Mouse (Mus musculus) hindbrain, embryonic 10.5 days (tissue): ENCODE results near the gene Tbc1d16. TPM values are rescaled to one million over a fixed set of nuclear protein-coding genes. Genes with fewer than 3 reads are reported as not detected.

Experiments
- DNase-seq: peaks from one replicate; pipeline ENCODE4 v3.0.0-alpha.2; 2017; ENCODE audit warnings: low spot score
- H3K27ac ChIP-seq: fragments of 300-500 bp; sonication (generic); 2 replicates; pipeline ENCODE4 v1.5.1; 2016; ENCODE audit warnings: mild to moderate bottlenecking, moderate library complexity
- H3K27me3 ChIP-seq: fragments of 300-500 bp; sonication (generic); 2 replicates; pipeline ENCODE4 v1.6.1; 2016; ENCODE audit warnings: mild to moderate bottlenecking; ENCODE audit not compliant: poor library complexity, insufficient read depth, severe bottlenecking
- H3K36me3 ChIP-seq: fragments of 300-500 bp; sonication (generic); 2 replicates; pipeline ENCODE4 v1.6.1; 2016; ENCODE audit warnings: mild to moderate bottlenecking, moderate library complexity
- H3K4me1 ChIP-seq: fragments of 300-500 bp; sonication (generic); replicated peaks from 2 replicates; pipeline ENCODE4 v1.6.1; 2016; ENCODE audit warnings: mild to moderate bottlenecking
- H3K4me3 ChIP-seq: fragments of 300-500 bp; sonication (generic); 2 replicates; pipeline ENCODE4 v1.5.1; 2016; ENCODE audit warnings: mild to moderate bottlenecking, moderate library complexity
- H3K9me3 ChIP-seq: fragments of 300-500 bp; sonication (generic); 2 replicates; pipeline ENCODE4 v1.6.1; 2016; ENCODE audit warnings: mild to moderate bottlenecking, moderate library complexity
- WGBS: fragments of 180-500 bp; shearing (Covaris S2); methylation state at CpG from one replicate; pipeline ENCODE4 v1.1.7; 2016; 5-methylcytosine and 5-hydroxymethylcytosine counted together
- polyA plus RNA-seq: library from polyadenylated mRNA; unstranded; fragments of >200 nt; fragmentation: Nextera tagmentation; extraction: Ambion mirVana; gene quantifications from 2 replicates; pipeline ENCODE4 v1.2.1, GENCODE M21; 2016

Tbc1d16 gene
- polyA plus RNA-seq, 1 experiment from 2014 or later = 37.9 TPM

DNA sequence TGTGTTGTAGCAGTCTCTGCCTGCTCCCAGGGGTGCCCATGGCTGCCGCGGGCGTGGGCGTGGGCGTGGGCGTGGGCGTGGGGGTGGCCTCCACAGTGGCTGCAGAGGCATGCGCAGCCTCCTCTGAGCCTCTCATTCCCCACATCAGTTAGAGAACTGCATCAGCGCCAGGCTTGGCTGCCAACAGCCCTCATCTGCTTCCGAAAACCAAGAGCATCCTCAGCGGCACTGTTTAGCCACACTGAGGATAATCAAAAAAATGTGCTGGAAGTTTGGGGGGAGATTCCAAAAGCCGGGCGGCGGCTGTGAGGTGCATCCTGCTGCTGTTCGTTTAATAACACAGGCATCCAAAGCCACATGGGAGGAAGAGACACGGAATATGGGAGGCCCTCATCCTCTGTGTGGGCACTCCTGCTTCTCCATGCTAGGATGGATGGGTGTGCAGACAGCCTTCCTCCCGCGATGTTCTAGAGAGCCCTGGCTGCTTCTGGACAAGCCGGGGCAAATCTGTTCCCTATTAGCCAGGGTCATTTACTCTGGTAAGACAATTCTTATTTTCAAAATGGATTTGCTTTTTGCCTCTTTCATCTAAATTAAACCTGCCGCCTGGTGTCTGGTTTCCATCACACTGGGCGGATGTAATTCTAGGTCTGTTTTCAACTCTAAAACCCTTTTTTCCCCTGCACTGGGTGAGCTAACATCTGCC is 16.5 kb downstream of the Tbc1d16 start:
- Histone ChIP-seq H3K36me3 (peaks cover 45% of the 10 kb centered on the region), H3K4me3 (no peak overlapping the region), H3K27ac (no peak overlapping the region; the same call in 1 of the 2 replicates), H3K27me3 (no peaks in the 10 kb centered on the region), H3K4me1 (peaks cover 78% of the 10 kb centered on the region), H3K9me3 (no peaks in the 10 kb centered on the region)
- peak; percentile 29 for DNase-seq
- 82% methylated on average over 21 of the region's 21 CpGs for WGBS

DNA sequence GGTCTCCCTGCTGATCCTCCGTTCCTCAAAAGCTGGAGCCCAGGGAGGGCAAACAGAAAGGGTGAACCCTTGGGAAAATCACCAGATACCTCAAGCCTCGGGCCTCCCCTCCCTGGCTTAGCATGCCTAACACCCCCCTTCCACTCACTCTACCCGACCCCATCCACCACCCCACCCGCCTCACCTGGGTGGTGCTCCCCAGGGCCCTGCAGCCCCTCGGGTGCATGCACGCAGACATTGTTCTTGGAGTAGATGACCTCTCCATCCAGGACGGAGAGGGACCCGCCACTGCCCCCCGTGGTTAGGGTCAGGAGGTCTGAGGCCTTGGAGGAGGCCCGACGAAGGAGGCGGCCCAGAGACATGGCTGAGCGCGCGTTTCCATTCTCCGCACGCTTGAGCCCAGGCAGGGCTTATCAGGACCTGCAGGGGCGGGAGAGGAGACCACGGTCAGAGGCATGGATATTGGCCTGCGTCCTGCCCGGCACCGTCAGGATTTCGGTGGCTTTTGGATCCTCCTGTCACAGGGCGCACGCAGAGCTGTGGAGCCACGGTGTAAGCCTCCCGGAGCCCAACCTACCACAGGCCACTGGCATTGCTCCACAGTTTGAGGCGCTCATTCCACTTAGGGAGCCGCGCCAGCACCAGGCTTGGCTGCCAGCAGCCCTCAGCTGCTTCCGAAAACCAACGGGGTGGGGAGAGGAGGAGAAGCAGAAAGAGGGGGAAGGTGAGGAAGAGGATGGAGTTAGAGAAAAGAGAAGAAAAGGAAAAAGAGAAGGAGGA is 17.8 kb downstream of the Tbc1d16 start:
- Histone ChIP-seq H3K4me1 (peaks cover 65% of the 10 kb centered on the region), H3K27ac (no peak overlapping the region), H3K4me3 (no peak overlapping the region), H3K27me3 (no peaks in the 10 kb centered on the region), H3K9me3 (no peaks in the 10 kb centered on the region), H3K36me3 (peaks cover 52% of the 10 kb centered on the region)
- WGBS = 62% methylated on average over 32 of the region's 32 CpGs
- no peak for DNase-seq

DNA sequence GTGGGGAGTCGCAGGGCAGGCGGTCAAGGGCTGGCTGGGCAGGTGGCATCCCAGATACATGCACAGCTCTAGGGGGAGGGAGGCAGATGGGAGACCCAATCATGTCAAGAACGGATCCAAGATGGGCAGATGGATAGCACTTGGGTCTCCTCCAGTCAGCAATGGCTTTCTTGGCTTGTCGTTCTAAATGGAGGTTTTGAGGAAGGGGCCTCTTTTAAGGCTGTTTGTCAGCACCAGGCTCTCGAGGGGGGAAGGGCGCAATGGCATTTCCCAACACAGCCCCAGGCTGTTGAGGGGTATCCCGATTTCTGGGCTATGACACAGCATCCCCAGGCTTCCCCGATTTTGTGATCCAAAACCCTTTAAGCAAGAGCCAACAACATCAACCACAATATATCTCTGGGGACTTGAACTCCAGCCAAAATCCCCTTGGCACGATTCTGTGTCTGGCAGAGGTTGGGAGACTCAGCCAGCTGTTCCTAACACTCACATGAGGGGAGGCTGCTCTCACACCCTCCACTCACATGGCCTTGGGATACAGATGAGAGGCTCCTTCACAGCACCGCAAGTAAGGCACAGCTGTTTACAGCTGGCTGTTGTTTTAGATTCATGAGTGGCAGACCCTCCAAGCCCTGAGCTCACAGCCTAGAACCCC is 18.8 kb downstream of the Tbc1d16 start:
- 91% methylated on average over 10 of the region's 10 CpGs for WGBS
- no peak overlapping the region for H3K4me3 ChIP-seq
- no peak overlapping the region for H3K27ac ChIP-seq
- peaks cover 63% of the 10 kb centered on the region for H3K36me3 ChIP-seq
- peaks cover 55% of the 10 kb centered on the region for H3K4me1 ChIP-seq
- no peaks in the 10 kb centered on the region for H3K9me3 ChIP-seq
- H3K27me3 ChIP-seq = no peaks in the 10 kb centered on the region
- no peak for DNase-seq

DNA sequence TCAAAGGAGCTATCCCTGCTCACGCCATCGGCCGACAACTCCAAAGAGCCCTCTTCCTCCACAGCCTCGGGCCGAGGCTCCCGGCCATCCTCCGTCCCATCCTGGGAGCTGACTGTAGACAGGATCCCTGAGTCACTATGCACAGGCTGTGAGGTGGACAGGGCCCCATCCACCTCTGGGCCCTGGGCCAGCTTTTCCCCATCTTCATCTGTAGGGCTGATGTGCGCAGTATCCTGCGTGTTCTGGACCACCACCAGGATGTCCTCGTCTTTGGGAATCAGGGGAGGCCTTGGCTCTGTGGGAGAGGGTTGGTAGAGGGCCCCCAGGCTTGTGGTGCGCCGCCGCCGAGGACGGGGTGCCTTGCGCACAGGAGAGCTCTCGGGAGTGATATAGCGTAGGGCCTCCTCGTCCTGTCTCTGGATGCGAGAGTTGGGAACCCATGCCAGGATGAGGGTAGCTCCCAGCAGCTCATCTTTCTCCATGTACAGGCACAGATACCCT is 19.4 kb downstream of the Tbc1d16 start:
- no peak for DNase-seq
- Histone ChIP-seq H3K9me3 (no peaks in the 10 kb centered on the region), H3K27ac (no peak overlapping the region), H3K36me3 (peaks cover 68% of the 10 kb centered on the region), H3K4me3 (no peak overlapping the region), H3K4me1 (peaks cover 50% of the 10 kb centered on the region), H3K27me3 (no peaks in the 10 kb centered on the region)
- 93% methylated on average over 20 of the region's 20 CpGs for WGBS

DNA sequence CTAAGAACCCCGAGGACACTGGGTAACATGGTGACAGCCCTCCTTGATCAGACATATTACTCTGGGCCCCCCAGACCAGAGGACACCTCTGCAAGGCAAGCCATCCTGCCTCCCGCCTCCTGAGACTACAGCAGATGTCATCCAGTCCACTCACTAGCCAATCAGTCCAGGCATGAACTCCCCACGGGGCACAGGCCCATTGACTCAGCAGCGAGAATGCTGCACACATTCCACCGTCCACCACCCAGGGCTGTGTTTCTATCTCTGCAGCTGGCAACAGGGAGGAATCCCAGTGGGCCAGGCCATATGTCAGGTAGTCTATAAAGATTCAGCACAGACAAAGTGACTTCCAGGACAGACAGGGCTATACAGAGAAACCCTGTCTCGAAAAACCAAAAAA is 20.3 kb downstream of the Tbc1d16 start:
- Histone ChIP-seq H3K27me3 (no peaks in the 10 kb centered on the region), H3K4me3 (no peak overlapping the region), H3K4me1 (peaks cover 45% of the 10 kb centered on the region), H3K36me3 (peaks cover 73% of the 10 kb centered on the region), H3K9me3 (no peaks in the 10 kb centered on the region), H3K27ac (no peak overlapping the region)
- WGBS = 74% methylated on average over 6 of the region's 6 CpGs
- DNase-seq = no peak

DNA sequence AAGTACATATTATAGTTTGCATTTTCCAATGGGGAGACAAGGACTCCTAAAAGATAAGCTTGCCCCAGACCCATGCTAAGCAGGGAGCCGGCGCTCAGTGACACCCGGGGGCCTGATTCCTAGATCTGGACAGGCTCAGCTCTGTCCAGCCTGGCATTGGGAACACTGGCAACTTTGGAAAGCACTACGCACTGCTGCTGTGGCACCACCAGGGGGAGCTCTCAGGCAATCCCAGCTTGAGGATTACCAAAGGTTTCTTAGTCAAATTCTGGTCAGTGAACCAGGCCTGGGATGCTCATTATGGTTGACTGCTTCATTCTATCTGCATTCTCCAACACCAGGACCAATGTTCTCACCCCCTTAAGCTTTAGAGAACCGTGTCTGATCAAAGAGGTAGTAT is 21.7 kb downstream of the Tbc1d16 start:
- Histone ChIP-seq H3K4me1 (peaks cover 41% of the 10 kb centered on the region), H3K9me3 (no peaks in the 10 kb centered on the region), H3K27ac (no peak overlapping the region), H3K4me3 (no peak overlapping the region), H3K27me3 (no peaks in the 10 kb centered on the region), H3K36me3 (peaks cover 85% of the 10 kb centered on the region)
- peak; percentile 69 for DNase-seq
- 41% methylated on average over 5 of the region's 5 CpGs for WGBS

DNA sequence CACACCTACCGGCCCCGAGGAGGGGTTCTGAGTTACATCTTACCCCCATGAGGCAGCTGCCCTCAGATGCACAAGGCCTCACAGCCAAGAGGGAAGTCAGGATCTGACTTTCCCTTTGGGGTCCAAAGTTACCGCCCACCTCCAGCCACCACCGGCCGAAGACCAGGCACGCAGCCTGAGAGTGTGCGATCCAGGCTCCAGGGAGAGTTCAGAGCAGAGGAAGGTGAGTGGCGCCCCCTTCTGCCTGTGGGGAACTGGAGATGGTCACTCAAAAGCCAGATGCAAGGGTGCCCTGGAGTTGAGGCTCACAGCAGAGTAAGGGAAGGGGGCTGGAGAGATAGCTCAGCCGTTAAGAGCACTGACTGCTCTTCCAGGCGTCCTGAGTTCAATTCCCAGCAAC is 22.6 kb downstream of the Tbc1d16 start:
- 89% methylated on average over 10 of the region's 10 CpGs for WGBS
- DNase-seq = no peak
- Histone ChIP-seq H3K27me3 (no peaks in the 10 kb centered on the region), H3K27ac (no peak overlapping the region), H3K4me1 (peaks cover 36% of the 10 kb centered on the region), H3K4me3 (no peak overlapping the region), H3K9me3 (no peaks in the 10 kb centered on the region), H3K36me3 (peaks cover 89% of the 10 kb centered on the region)

DNA sequence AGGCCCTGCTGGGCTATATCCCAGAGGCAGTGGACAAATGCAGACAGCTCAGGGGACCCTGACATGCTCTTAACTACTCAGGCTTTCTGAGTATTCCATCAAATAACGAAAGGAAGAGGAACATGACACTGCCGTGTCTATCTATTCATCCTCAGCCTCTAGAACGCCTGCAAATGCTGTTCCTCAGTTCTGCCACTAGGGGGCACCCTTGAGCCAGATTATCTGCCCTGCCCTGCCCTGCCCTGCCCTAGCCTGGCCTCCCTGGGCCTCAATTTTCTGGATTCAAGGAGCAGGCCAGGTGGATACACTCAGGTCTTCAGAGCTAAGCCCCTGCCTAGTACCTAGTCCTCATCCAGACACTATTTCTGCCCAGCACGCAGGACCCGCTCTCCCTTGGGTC is 24.9 kb downstream of the Tbc1d16 start:
- WGBS = 44% methylated on average over 5 of the region's 5 CpGs
- Histone ChIP-seq H3K4me1 (peaks cover 22% of the 10 kb centered on the region; the same call in 1 of the 2 replicates), H3K36me3 (peaks cover 88% of the 10 kb centered on the region), H3K4me3 (no peak overlapping the region), H3K27ac (no peak overlapping the region), H3K27me3 (no peaks in the 10 kb centered on the region), H3K9me3 (no peaks in the 10 kb centered on the region)
- peak; percentile 47 for DNase-seq

DNA sequence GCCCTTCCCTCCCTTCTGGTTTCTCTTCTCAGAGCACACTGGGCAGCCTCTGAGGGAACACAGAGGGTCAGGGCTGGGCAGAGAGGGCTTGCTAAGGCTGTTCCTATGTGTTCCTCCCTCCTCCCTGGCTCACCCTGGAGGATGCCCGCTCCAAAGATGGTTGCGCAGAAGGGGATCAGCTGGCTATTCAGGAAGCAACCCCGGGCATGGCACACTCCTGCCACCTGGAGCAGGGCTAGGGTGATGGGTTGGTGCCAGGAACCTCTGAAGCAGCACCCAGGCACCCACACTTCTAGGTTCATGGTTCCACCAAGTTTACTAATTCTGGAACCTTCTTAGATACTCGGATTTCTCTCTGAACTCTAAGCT is 29.1 kb downstream of the Tbc1d16 start:
- no peak overlapping the region for H3K4me3 ChIP-seq
- 88% methylated on average over 4 of the region's 4 CpGs for WGBS
- no peak for DNase-seq
- peak overlapping the region; percentile 16; the same call in 1 of the 2 replicates for H3K27ac ChIP-seq
- H3K4me1 ChIP-seq = peaks cover 20% of the 10 kb centered on the region; the same call in 1 of the 2 replicates
- no peaks in the 10 kb centered on the region for H3K27me3 ChIP-seq
- peaks cover 81% of the 10 kb centered on the region for H3K36me3 ChIP-seq
- no peaks in the 10 kb centered on the region for H3K9me3 ChIP-seq

DNA sequence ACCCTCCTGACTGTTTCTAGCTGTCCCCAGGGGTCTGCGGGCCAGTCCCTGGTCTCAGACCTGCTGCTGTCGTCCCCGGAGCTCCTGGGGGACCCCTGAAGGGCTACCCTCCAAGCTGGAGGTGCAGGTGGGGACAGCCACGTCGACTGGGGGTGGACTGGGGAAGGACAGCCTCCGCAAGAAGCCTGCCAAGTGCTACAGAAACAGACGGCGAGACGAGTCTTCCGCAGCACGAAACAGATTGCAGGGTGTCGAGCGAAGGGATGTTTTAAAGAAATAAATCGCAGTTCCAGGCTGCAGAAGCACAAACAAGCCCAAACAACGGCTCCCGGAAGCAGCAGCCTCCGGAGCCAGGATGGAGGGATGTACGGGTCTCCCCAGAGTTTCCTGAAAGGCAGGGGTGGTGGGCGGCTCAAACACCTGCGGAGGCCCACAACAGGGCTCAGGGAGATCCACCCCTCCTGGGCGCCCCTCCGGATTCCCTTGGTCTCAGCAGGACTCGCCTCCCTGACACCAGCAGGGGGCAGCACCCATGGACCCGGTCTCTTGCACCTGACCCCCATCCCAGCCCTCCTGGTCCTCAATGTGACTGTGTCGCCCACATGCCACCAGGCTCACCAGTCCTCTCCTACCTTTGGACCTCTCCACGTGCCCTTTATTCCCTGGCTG is 29.6 kb downstream of the Tbc1d16 start:
- no peaks in the 10 kb centered on the region for H3K27me3 ChIP-seq
- peaks cover 18% of the 10 kb centered on the region; the same call in 1 of the 2 replicates for H3K4me1 ChIP-seq
- H3K9me3 ChIP-seq = no peaks in the 10 kb centered on the region
- H3K4me3 ChIP-seq = no peak overlapping the region
- WGBS = 68% methylated on average over 26 of the region's 26 CpGs
- DNase-seq = no peak
- H3K36me3 ChIP-seq = peaks cover 81% of the 10 kb centered on the region
- peak overlapping the region; percentile 16; the same call in 1 of the 2 replicates for H3K27ac ChIP-seq

DNA sequence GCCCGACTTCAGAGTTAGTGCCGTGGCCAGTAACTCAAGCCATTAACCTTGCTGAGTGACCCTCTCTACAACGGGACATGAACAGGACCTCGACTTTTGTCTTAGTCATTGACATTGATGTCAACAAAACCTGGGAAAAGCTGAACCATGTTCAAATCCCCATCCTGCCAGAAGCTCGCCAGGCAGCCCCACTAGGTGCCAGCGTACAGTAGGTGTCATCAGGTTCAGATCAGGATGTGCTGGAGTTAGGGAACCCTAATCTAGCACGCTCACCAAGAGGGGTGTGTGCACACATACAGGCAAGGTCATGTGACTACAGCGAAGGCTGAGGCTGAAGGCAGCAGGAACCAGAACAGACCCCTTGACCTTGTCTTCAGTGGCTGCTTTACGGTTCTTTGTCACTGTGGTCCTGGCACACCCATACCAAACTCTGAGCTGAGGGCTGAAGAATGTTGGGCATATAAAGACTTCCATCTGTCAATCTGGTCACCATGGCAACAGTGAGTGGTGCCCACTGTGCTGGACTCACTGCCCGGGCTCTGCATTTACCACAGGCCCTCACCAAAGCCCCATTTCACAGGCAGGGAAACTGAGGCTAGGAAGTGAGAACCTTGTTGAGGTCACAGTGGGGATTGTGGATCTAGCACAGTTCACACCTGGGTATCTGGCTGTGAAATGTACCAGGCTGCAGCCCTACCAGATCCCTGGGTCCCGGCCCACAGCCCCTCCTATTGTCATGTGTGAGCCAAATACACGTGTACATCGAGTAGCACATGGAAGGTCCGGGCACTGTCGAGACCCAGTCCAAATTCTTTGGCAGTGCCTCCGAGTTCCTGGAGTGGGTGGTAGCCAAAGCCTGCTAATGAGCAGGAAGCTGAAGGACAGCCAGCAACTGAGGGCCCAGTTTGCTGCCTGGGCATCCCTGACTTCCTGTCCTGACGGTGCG is 30.4 kb downstream of the Tbc1d16 start:
- 87% methylated on average over 18 of the region's 18 CpGs for WGBS
- no peak for DNase-seq
- Histone ChIP-seq H3K27ac (0 out of 2 replicates have a peak overlapping the region, but pooled peaks have one; percentile 9), H3K27me3 (no peaks in the 10 kb centered on the region), H3K4me3 (no peak overlapping the region), H3K9me3 (no peaks in the 10 kb centered on the region), H3K36me3 (peaks cover 79% of the 10 kb centered on the region), H3K4me1 (peaks cover 15% of the 10 kb centered on the region; the same call in 1 of the 2 replicates)
